Mouse (Mus musculus) small intestine, adult 2 months (tissue): ENCODE results near the gene Olfr521.

Source experiments
- CTCF ChIP-seq: fragments of 200-500 bp; IDR thresholded peaks from 2 replicates; pipeline ENCODE4 v1.5.1; 2012; ENCODE audit warnings: low read depth, mild to moderate bottlenecking, control low read depth, inconsistent platforms, low read length, moderate library complexity, mixed read lengths; ENCODE audit not compliant: insufficient replicate concordance, insufficient read length; ENCODE audit errors: extremely low read depth
- POLR2A ChIP-seq: fragments of 200-500 bp; IDR thresholded peaks from 2 replicates; pipeline ENCODE4 v1.6.1; 2012; ENCODE audit warnings: low read depth, mild to moderate bottlenecking, control low read depth, inconsistent platforms, low read length, moderate library complexity

DNA sequence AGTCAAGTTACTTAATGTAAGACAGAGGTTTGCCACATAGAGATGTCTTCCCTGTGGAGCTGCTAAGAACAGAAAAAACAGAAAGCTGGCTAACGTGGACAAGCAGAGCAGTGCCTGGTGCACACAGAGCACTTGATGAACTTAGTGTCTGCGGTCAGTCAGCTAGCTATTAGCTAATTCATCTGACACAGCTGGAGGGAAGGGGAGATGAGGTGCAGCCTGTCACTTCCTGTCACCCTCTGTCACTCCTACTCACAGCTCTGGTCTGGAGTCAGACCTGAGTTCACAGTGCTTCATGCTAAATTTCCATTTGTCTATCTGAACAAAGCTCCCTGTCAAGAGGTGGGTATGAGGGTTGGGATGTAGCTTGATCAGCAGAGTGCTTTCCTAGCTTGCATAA is 30.8 kb downstream of the Olfr521 start:
- TF ChIP-seq POLR2A (no peak), CTCF (no peak)
